Mouse (Mus musculus) erythroblast, embryonic 14.5 days (primary cell): Measurements from ENCODE around the gene Lpp.

Experiments used
- GATA1 ChIP-seq: IDR thresholded peaks from 2 replicates; pipeline ENCODE4 v1.6.1; 2012; ENCODE audit warnings: low read length, inconsistent platforms, mixed read lengths
- TAL1 ChIP-seq: IDR thresholded peaks from 3 replicates; pipeline ENCODE4 v1.6.1; 2012; ENCODE audit warnings: low read length, inconsistent platforms, mixed read lengths

DNA sequence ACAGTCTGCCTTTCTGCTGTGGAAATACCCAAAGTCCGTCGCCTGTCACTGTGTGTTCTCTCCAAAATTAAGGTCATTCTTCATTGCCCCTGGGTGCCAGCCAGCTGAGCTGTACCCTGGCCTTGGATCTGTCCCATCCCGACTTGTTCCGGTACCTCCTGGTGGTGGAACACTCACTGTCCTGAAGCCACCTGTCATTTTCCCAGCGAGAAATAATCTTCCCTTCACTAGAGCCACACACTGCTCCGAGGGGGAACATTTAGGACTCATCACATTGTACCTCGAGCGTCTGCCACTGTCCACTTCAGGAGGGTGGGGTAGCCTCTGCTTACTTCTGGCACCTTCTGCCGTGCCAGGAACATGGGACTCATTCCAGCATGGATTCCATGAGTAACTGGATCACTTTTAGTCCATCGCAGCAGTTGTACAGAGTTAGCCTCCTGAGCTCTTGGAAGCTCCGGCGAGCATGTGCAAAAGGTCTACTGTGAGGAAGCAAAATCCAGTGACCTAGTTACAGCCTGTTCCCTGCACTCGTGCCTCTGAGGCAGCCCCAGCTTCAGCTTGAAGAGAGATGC lies 90.3 kb downstream of the Lpp start:
- TF ChIP-seq TAL1 (no peak), GATA1 (no peak)
